Mouse (Mus musculus) C2C12 (cell line): ENCODE measurements around the gene Akip1. TPM values are rescaled to one million over a fixed set of nuclear protein-coding genes. Genes with fewer than 3 reads are reported as not detected.

Experiments
- H3K27me3 ChIP-seq: one replicate; pipeline ENCODE4 v1.6.1; 2011; ENCODE audit not compliant: control insufficient read depth, insufficient read depth, insufficient read length
- H3K36me3 ChIP-seq: one replicate; pipeline ENCODE4 v1.6.1; 2011; ENCODE audit not compliant: control insufficient read depth, insufficient read depth
- H3K4me3 ChIP-seq: one replicate; pipeline ENCODE4 v1.5.1; 2011; ENCODE audit warnings: mild to moderate bottlenecking, control low read depth; ENCODE audit not compliant: poor library complexity, insufficient read depth, severe bottlenecking
- H3K79me2 ChIP-seq: one replicate; pipeline ENCODE4 v1.6.1; 2011; ENCODE audit not compliant: control insufficient read depth, insufficient read depth
- H3K79me3 ChIP-seq: one replicate; pipeline ENCODE4 v1.6.1; 2011; ENCODE audit warnings: low read depth, control low read depth
- H3ac ChIP-seq: one replicate; pipeline ENCODE3; 2011; ENCODE audit warnings: low read depth; ENCODE audit not compliant: control insufficient read depth, insufficient read length
- CEBPB ChIP-seq: IDR thresholded peaks from one replicate; pipeline ENCODE4 v1.6.1; 2011; ENCODE audit warnings: low read depth, mild to moderate bottlenecking, control low read depth, moderate library complexity
- CTCF ChIP-seq: IDR thresholded peaks from one replicate; pipeline ENCODE4 v1.5.1; 2011; ENCODE audit not compliant: control insufficient read depth, insufficient read depth, insufficient read length
- FOSL1 ChIP-seq: IDR thresholded peaks from one replicate; pipeline ENCODE4 v1.8.0; 2011; ENCODE audit warnings: mild to moderate bottlenecking, low read length; ENCODE audit not compliant: poor library complexity, insufficient read depth, severe bottlenecking
- MAX ChIP-seq: IDR thresholded peaks from one replicate; pipeline ENCODE4 v1.6.1; 2011; ENCODE audit warnings: mild to moderate bottlenecking, control low read depth
- MYOD1 ChIP-seq: IDR thresholded peaks from one replicate; pipeline ENCODE4 v1.6.1; 2011; ENCODE audit warnings: low read depth; ENCODE audit not compliant: control insufficient read depth, insufficient read length
- MYOG ChIP-seq: IDR thresholded peaks from one replicate; pipeline ENCODE4 v1.6.1; 2011; ENCODE audit not compliant: control insufficient read depth, insufficient read length; ENCODE audit errors: extremely low read depth
- USF1 ChIP-seq: IDR thresholded peaks from one replicate; pipeline ENCODE4 v1.6.1; 2011; ENCODE audit warnings: low read depth, mild to moderate bottlenecking, control low read depth, moderate library complexity
- polyA plus RNA-seq: library from polyadenylated mRNA; unstranded; fragments of >200 nt; fragmentation: generic; extraction: Trizol; gene quantifications from one replicate; pipeline ENCODE4 v1.2.1, GENCODE M21; 2012; ENCODE audit warnings: missing spikeins

Akip1 gene
- polyA plus RNA-seq, 1 experiment, result 7.0 TPM

GRCm38 (mm10) chr7:109686585-109687128 lies 16.8 kb upstream of the Akip1 start:
- Histone ChIP-seq H3K79me2 (no peaks in the 10 kb centered on the region), H3K79me3 (no peaks in the 10 kb centered on the region), H3ac (no peak overlapping the region), H3K4me3 (no peak overlapping the region), H3K36me3 (no peaks in the 10 kb centered on the region), H3K27me3 (no peaks in the 10 kb centered on the region)
- no peak for TF ChIP-seq FOSL1
- no peak for TF ChIP-seq MAX

GRCm38 (mm10) chr7:109690101-109690500 lies 13.4 kb upstream of the Akip1 start:
- Histone ChIP-seq H3K79me3 (no peaks in the 10 kb centered on the region), H3K4me3 (no peak overlapping the region), H3K27me3 (no peaks in the 10 kb centered on the region), H3K79me2 (no peaks in the 10 kb centered on the region), H3K36me3 (no peaks in the 10 kb centered on the region), H3ac (no peak overlapping the region)
- TF ChIP-seq CTCF, result no peak
- TF ChIP-seq MYOG, result no peak
- no peak for TF ChIP-seq CEBPB
- no peak for TF ChIP-seq MAX
- no peak for TF ChIP-seq MYOD1
- no peak for TF ChIP-seq FOSL1
- no peak for TF ChIP-seq USF1

- no peak overlapping the region for H3ac ChIP-seq
- H3K36me3 ChIP-seq, result no peaks in the 10 kb centered on the region
- no peaks in the 10 kb centered on the region for H3K79me3 ChIP-seq
- H3K4me3 ChIP-seq, result no peak overlapping the region
- no peaks in the 10 kb centered on the region for H3K27me3 ChIP-seq
- TF ChIP-seq MYOG, result no peak
- no peak for TF ChIP-seq MYOD1
- no peak for TF ChIP-seq FOSL1
- TF ChIP-seq USF1, result no peak
- TF ChIP-seq CTCF, result no peak
- no peak for TF ChIP-seq CEBPB
- TF ChIP-seq MAX, result no peak
- no peaks in the 10 kb centered on the region for H3K79me2 ChIP-seq
These were observed 12.5 kb upstream of the Akip1 start for GRCm38 (mm10) chr7:109690961-109691360.

GRCm38 (mm10) chr7:109694576-109695338 lies 8.7 kb upstream of the Akip1 start:
- no peaks in the 10 kb centered on the region for H3K79me3 ChIP-seq
- H3K36me3 ChIP-seq, result no peaks in the 10 kb centered on the region
- H3ac ChIP-seq, result no peak overlapping the region
- no peak overlapping the region for H3K4me3 ChIP-seq
- no peaks in the 10 kb centered on the region for H3K27me3 ChIP-seq
- TF ChIP-seq USF1 (no peak), MYOG (no peak), FOSL1 (no peak), CEBPB (no peak), MYOD1 (no peak), CTCF (no peak), MAX (no peak)
- H3K79me2 ChIP-seq, result no peaks in the 10 kb centered on the region

GRCm38 (mm10) chr7:109695339-109695726 lies 8.2 kb upstream of the Akip1 start:
- H3K79me3 ChIP-seq, result no peaks in the 10 kb centered on the region
- no peaks in the 10 kb centered on the region for H3K36me3 ChIP-seq
- H3K27me3 ChIP-seq, result no peaks in the 10 kb centered on the region
- TF ChIP-seq USF1, result no peak
- no peak for TF ChIP-seq FOSL1
- TF ChIP-seq MYOG, result no peak
- no peak for TF ChIP-seq MYOD1
- TF ChIP-seq MAX, result no peak
- TF ChIP-seq CEBPB, result no peak
- TF ChIP-seq CTCF, result no peak
- H3K4me3 ChIP-seq, result no peak overlapping the region
- H3ac ChIP-seq, result no peak overlapping the region
- no peaks in the 10 kb centered on the region for H3K79me2 ChIP-seq

- H3K4me3 ChIP-seq, result no peak overlapping the region
- no peaks in the 10 kb centered on the region for H3K79me3 ChIP-seq
- TF ChIP-seq MYOD1 (no peak), MAX (no peak), CEBPB (no peak), USF1 (no peak), FOSL1 (no peak), CTCF (no peak), MYOG (no peak)
- H3K79me2 ChIP-seq, result no peaks in the 10 kb centered on the region
- no peaks in the 10 kb centered on the region for H3K36me3 ChIP-seq
- H3ac ChIP-seq, result no peak overlapping the region
- no peaks in the 10 kb centered on the region for H3K27me3 ChIP-seq
These were observed 3.3 kb upstream of the Akip1 start for GRCm38 (mm10) chr7:109700213-109700612.
